Mouse (Mus musculus) heart, postnatal 0 days (tissue): ENCODE data around the gene Rab4a.

Experiments used
- CTCF ChIP-seq: IDR thresholded peaks from 2 replicates; pipeline ENCODE4 v1.5.1; 2016; ENCODE audit warnings: antibody characterized with exemption, control low read depth, low read depth
- EP300 ChIP-seq: IDR thresholded peaks from 2 replicates; pipeline ENCODE4 v1.6.1; 2016; ENCODE audit warnings: antibody characterized with exemption, low read depth

DNA sequence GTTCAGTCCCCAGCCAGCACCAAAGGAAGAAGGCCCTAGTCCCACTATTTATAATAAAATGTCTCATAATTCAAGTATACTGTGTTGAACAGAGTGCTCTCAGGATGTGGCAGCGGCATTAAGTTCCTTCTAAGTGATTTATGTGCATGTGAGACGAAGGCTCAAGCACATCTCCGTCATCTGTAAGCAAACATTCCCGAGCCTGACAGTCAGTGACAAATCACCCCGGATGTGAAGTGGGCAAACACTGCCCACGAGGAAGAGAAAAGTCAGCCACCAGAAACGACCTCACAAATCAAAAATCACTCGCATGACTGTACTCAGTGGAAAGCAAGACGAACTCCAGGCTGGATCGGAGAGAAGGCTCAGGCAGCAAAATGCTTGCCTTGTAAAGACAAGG is 11.9 kb upstream of the Rab4a start:
- TF ChIP-seq CTCF (no peak), EP300 (no peak)
